Mouse (Mus musculus): ENCODE data around the gene Gas2l1. TPM values are rescaled to one million over a fixed set of nuclear protein-coding genes. Genes with fewer than 3 reads are reported as not detected.

Gas2l1 gene
- polyA plus RNA-seq, 1 experiment from 2014 or later: 32.9 TPM

- 60% methylated on average over 2 of the region's 2 CpGs for WGBS
- H3K9me3 ChIP-seq (ENCODE audit: control insufficient read depth, low read length): no peaks in the 10 kb centered on the region
- DNase-seq (ENCODE audit: low spot score): peak; percentile 42
Observed at GRCm38 (mm10) chr11:5015720-5016119, 49.4 kb downstream of the Gas2l1 start.

GRCm38 (mm10) chr11:5012213-5012715 is 52.9 kb downstream of the Gas2l1 start:
- Histone ChIP-seq H3K4me1 (ENCODE audit: control insufficient read depth, insufficient read depth, low read length) (no peaks in the 10 kb centered on the region), H3K36me3 (ENCODE audit: control insufficient read depth, insufficient read depth, low read length) (peaks cover 14% of the 10 kb centered on the region), H3K4me2 (ENCODE audit: low read depth) (no peak overlapping the region), H3K27me3 (ENCODE audit: control insufficient read depth, insufficient read depth, low read length) (no peaks in the 10 kb centered on the region), H3K4me3 (ENCODE audit: low read depth, low read length) (no peak overlapping the region), H3K9me3 (ENCODE audit: control insufficient read depth, low read length) (no peaks in the 10 kb centered on the region), H3K9ac (ENCODE audit: low read length) (no peak overlapping the region), H3K27ac (ENCODE audit: low read depth, low read length) (no peak overlapping the region)
- DNase-seq (ENCODE audit: low spot score): no peak
- WGBS: 91% methylated on average over 5 of the region's 5 CpGs
- no peak for ATAC-seq (ENCODE audit: insufficient read depth, low FRiP score, low TSS enrichment)

More at GRCm38 (mm10) chr11:5015720-5016119, 49.4 kb downstream of the Gas2l1 start:
- Histone ChIP-seq H3K36me3 (ENCODE audit: control insufficient read depth, insufficient read depth, low read length) (peaks cover 20% of the 10 kb centered on the region), H3K4me2 (ENCODE audit: low read depth) (no peak overlapping the region), H3K27ac (ENCODE audit: low read depth, low read length) (no peak overlapping the region), H3K4me1 (ENCODE audit: control insufficient read depth, insufficient read depth, low read length) (no peaks in the 10 kb centered on the region), H3K27me3 (ENCODE audit: control insufficient read depth, insufficient read depth, low read length) (no peaks in the 10 kb centered on the region), H3K9ac (ENCODE audit: low read length) (no peak overlapping the region), H3K4me3 (ENCODE audit: low read depth, low read length) (no peak overlapping the region)
- no peak for ATAC-seq (ENCODE audit: insufficient read depth, low FRiP score, low TSS enrichment)

GRCm38 (mm10) chr11:5011480-5011879 is 53.6 kb downstream of the Gas2l1 start:
- Histone ChIP-seq H3K4me1 (ENCODE audit: control insufficient read depth, insufficient read depth, low read length) (no peaks in the 10 kb centered on the region), H3K36me3 (ENCODE audit: control insufficient read depth, insufficient read depth, low read length) (peaks cover 9% of the 10 kb centered on the region; the same call in 1 of the 2 replicates), H3K4me2 (ENCODE audit: low read depth) (no peak overlapping the region), H3K9ac (ENCODE audit: low read length) (no peak overlapping the region), H3K9me3 (ENCODE audit: control insufficient read depth, low read length) (no peaks in the 10 kb centered on the region), H3K27me3 (ENCODE audit: control insufficient read depth, insufficient read depth, low read length) (no peaks in the 10 kb centered on the region), H3K27ac (ENCODE audit: low read depth, low read length) (no peak overlapping the region), H3K4me3 (ENCODE audit: low read depth, low read length) (no peak overlapping the region)
- ATAC-seq (ENCODE audit: insufficient read depth, low FRiP score, low TSS enrichment): no peak
- WGBS: 80% methylated on average over 1 of the region's 1 CpGs
- DNase-seq (ENCODE audit: low spot score): no peak

- ATAC-seq (ENCODE audit: insufficient read depth, low FRiP score, low TSS enrichment): no peak
- H3K9me3 ChIP-seq (ENCODE audit: control insufficient read depth, low read length): no peaks in the 10 kb centered on the region
- no peak overlapping the region for H3K4me3 ChIP-seq (ENCODE audit: low read depth, low read length)
- WGBS: 94% methylated on average over 1 of the region's 1 CpGs
- H3K9ac ChIP-seq (ENCODE audit: low read length): no peak overlapping the region
- peaks cover 6% of the 10 kb centered on the region; the same call in 1 of the 2 replicates for H3K36me3 ChIP-seq (ENCODE audit: control insufficient read depth, insufficient read depth, low read length)
- H3K27ac ChIP-seq (ENCODE audit: low read depth, low read length): no peak overlapping the region
- H3K4me2 ChIP-seq (ENCODE audit: low read depth): no peak overlapping the region
- no peaks in the 10 kb centered on the region for H3K27me3 ChIP-seq (ENCODE audit: control insufficient read depth, insufficient read depth, low read length)
- no peak for DNase-seq (ENCODE audit: low spot score)
- no peaks in the 10 kb centered on the region for H3K4me1 ChIP-seq (ENCODE audit: control insufficient read depth, insufficient read depth, low read length)
Observed at GRCm38 (mm10) chr11:5010205-5010604, 54.9 kb downstream of the Gas2l1 start.

GRCm38 (mm10) chr11:5009354-5010074 is 55.6 kb downstream of the Gas2l1 start:
- WGBS: 90% methylated on average over 3 of the region's 3 CpGs
- ATAC-seq (ENCODE audit: insufficient read depth, low FRiP score, low TSS enrichment): no peak

GRCm38 (mm10) chr11:5008867-5009266 is 56.3 kb downstream of the Gas2l1 start:
- Histone ChIP-seq H3K4me1 (ENCODE audit: control insufficient read depth, insufficient read depth, low read length) (no peaks in the 10 kb centered on the region), H3K36me3 (ENCODE audit: control insufficient read depth, insufficient read depth, low read length) (peaks cover 3% of the 10 kb centered on the region; the same call in 1 of the 2 replicates), H3K9me3 (ENCODE audit: control insufficient read depth, low read length) (no peaks in the 10 kb centered on the region), H3K9ac (ENCODE audit: low read length) (no peak overlapping the region), H3K4me3 (ENCODE audit: low read depth, low read length) (no peak overlapping the region), H3K4me2 (ENCODE audit: low read depth) (no peak overlapping the region), H3K27ac (ENCODE audit: low read depth, low read length) (no peak overlapping the region), H3K27me3 (ENCODE audit: control insufficient read depth, insufficient read depth, low read length) (no peaks in the 10 kb centered on the region)
- WGBS: 84% methylated on average over 3 of the region's 3 CpGs
- ATAC-seq (ENCODE audit: insufficient read depth, low FRiP score, low TSS enrichment) (no peak), DNase-seq (ENCODE audit: low spot score) (no peak)

More at GRCm38 (mm10) chr11:5009354-5010074, 55.6 kb downstream of the Gas2l1 start:
- Histone ChIP-seq H3K4me1 (ENCODE audit: control insufficient read depth, insufficient read depth, low read length) (no peaks in the 10 kb centered on the region), H3K4me3 (ENCODE audit: low read depth, low read length) (no peak overlapping the region), H3K27me3 (ENCODE audit: control insufficient read depth, insufficient read depth, low read length) (no peaks in the 10 kb centered on the region), H3K36me3 (ENCODE audit: control insufficient read depth, insufficient read depth, low read length) (peaks cover 3% of the 10 kb centered on the region; the same call in 1 of the 2 replicates), H3K9ac (ENCODE audit: low read length) (no peak overlapping the region), H3K4me2 (ENCODE audit: low read depth) (no peak overlapping the region), H3K9me3 (ENCODE audit: control insufficient read depth, low read length) (no peaks in the 10 kb centered on the region), H3K27ac (ENCODE audit: low read depth, low read length) (no peak overlapping the region)
- no peak for DNase-seq (ENCODE audit: low spot score)

- Histone ChIP-seq H3K4me2 (ENCODE audit: low read depth) (no peak overlapping the region), H3K9ac (ENCODE audit: low read length) (no peak overlapping the region), H3K27ac (ENCODE audit: low read depth, low read length) (no peak overlapping the region), H3K36me3 (ENCODE audit: control insufficient read depth, insufficient read depth, low read length) (no peaks in the 10 kb centered on the region; the same call in 1 of the 2 replicates), H3K27me3 (ENCODE audit: control insufficient read depth, insufficient read depth, low read length) (no peaks in the 10 kb centered on the region), H3K4me3 (ENCODE audit: low read depth, low read length) (no peak overlapping the region), H3K9me3 (ENCODE audit: control insufficient read depth, low read length) (no peaks in the 10 kb centered on the region), H3K4me1 (ENCODE audit: control insufficient read depth, insufficient read depth, low read length) (no peaks in the 10 kb centered on the region)
- WGBS: 92% methylated on average over 1 of the region's 1 CpGs
- ATAC-seq (ENCODE audit: insufficient read depth, low FRiP score, low TSS enrichment): no peak
- no peak for DNase-seq (ENCODE audit: low spot score)
Observed at GRCm38 (mm10) chr11:5007186-5007585, 57.9 kb downstream of the Gas2l1 start.

GRCm38 (mm10) chr11:5005528-5005927 is 59.6 kb downstream of the Gas2l1 start:
- Histone ChIP-seq H3K9me3 (ENCODE audit: control insufficient read depth, low read length) (no peaks in the 10 kb centered on the region), H3K36me3 (ENCODE audit: control insufficient read depth, insufficient read depth, low read length) (no peaks in the 10 kb centered on the region; the same call in 1 of the 2 replicates), H3K4me1 (ENCODE audit: control insufficient read depth, insufficient read depth, low read length) (no peaks in the 10 kb centered on the region), H3K27ac (ENCODE audit: low read depth, low read length) (no peak overlapping the region), H3K27me3 (ENCODE audit: control insufficient read depth, insufficient read depth, low read length) (no peaks in the 10 kb centered on the region), H3K4me3 (ENCODE audit: low read depth, low read length) (no peak overlapping the region), H3K9ac (ENCODE audit: low read length) (no peak overlapping the region), H3K4me2 (ENCODE audit: low read depth) (no peak overlapping the region)
- WGBS: 86% methylated on average over 2 of the region's 2 CpGs
- DNase-seq (ENCODE audit: low spot score): no peak
- no peak for ATAC-seq (ENCODE audit: insufficient read depth, low FRiP score, low TSS enrichment)
